Mouse (Mus musculus) lung, postnatal 14 days (tissue): ENCODE measurements around the gene Slc24a2.
A peak's percentile ranks its signal among the peaks of the same experiment; 100 is the strongest.

Source experiments
- DNase-seq: peaks from one replicate; pipeline ENCODE4 v3.0.0; 2021

The Slc24a2 gene

GRCm38 (mm10) chr4:87036507-87036906 is 193.8 kb downstream of the Slc24a2 start:
- no peak for DNase-seq

GRCm38 (mm10) chr4:87035701-87036100 is 194.6 kb downstream of the Slc24a2 start:
- DNase-seq, result no peak

- no peak for DNase-seq
Observed at GRCm38 (mm10) chr4:87032632-87033031, 197.6 kb downstream of the Slc24a2 start.

- DNase-seq, result no peak
Observed at GRCm38 (mm10) chr4:87031076-87031475, 199.2 kb downstream of the Slc24a2 start.

- DNase-seq, result no peak
Observed at GRCm38 (mm10) chr4:87026311-87027151, 203.7 kb downstream of the Slc24a2 start.

GRCm38 (mm10) chr4:87024556-87024955 is 205.7 kb downstream of the Slc24a2 start:
- DNase-seq, result no peak

GRCm38 (mm10) chr4:87021542-87021941 is 208.7 kb downstream of the Slc24a2 start:
- no peak for DNase-seq

GRCm38 (mm10) chr4:87019486-87020105 is 210.7 kb downstream of the Slc24a2 start:
- no peak for DNase-seq

GRCm38 (mm10) chr4:87018073-87018997 is 211.9 kb downstream of the Slc24a2 start:
- DNase-seq, result no peak

- DNase-seq, result no peak
Observed at GRCm38 (mm10) chr4:87017464-87017863, 212.8 kb downstream of the Slc24a2 start.

GRCm38 (mm10) chr4:87015746-87016145 is 214.5 kb downstream of the Slc24a2 start:
- DNase-seq, result no peak

GRCm38 (mm10) chr4:87013721-87014620 is 216.3 kb downstream of the Slc24a2 start:
- DNase-seq, result no peak

- DNase-seq, result no peak
Observed at GRCm38 (mm10) chr4:86992470-86992869, 237.8 kb downstream of the Slc24a2 start.

- no peak for DNase-seq
Observed at GRCm38 (mm10) chr4:86989301-86989700, 241.0 kb downstream of the Slc24a2 start.

GRCm38 (mm10) chr4:86987846-86988245 is 242.4 kb downstream of the Slc24a2 start:
- DNase-seq, result no peak

GRCm38 (mm10) chr4:86977272-86977671 is 253.0 kb downstream of the Slc24a2 start:
- DNase-seq, result peak; percentile 17

- peak; percentile 61 for DNase-seq
Observed at GRCm38 (mm10) chr4:86957576-86958411, 272.5 kb downstream of the Slc24a2 start.

- no peak for DNase-seq
Observed at GRCm38 (mm10) chr4:86955448-86955847, 274.8 kb downstream of the Slc24a2 start.

- DNase-seq, result peak; percentile 6
Observed at GRCm38 (mm10) chr4:86953519-86953918, 276.8 kb downstream of the Slc24a2 start.

- DNase-seq, result no peak
Observed at GRCm38 (mm10) chr4:86948794-86949193, 281.5 kb downstream of the Slc24a2 start.

GRCm38 (mm10) chr4:86943296-86943695 is 287.0 kb downstream of the Slc24a2 start:
- no peak for DNase-seq
